Mouse (Mus musculus) bone marrow macrophage, adult 2 months (primary cell): ENCODE results near the gene Hesx1.

Experiments
- CTCF ChIP-seq: IDR thresholded peaks from 2 replicates; pipeline ENCODE4 v1.5.1; 2012; ENCODE audit warnings: low read depth, mild to moderate bottlenecking, low read length, moderate library complexity
- POLR2A ChIP-seq: IDR thresholded peaks from 2 replicates; pipeline ENCODE4 v1.6.1; 2012; ENCODE audit warnings: mild to moderate bottlenecking, low read depth, low read length, borderline replicate concordance

DNA sequence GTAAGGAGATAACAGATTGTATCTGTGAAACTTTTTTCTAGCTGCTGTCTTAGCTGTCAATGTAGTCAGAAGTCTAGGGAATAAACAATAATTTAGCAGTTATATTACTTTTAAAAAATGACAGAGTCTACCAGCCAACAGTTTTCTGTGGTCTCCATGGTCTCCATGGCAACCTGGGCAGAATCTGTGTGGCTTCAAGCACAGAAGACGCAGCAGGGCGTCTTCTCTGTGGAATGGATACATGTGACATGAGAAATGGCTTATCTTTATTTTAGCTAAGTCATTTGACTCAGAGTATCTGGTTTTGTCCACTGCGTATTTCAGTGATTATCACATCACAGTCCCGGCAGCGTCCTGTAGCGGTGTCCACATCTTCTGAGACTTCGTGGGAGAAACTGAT is 18.0 kb upstream of the Hesx1 start:
- TF ChIP-seq POLR2A = no peak
- no peak for TF ChIP-seq CTCF
